Mouse (Mus musculus) liver, postnatal 0 days (tissue): Measurements from ENCODE around the gene Nup43. TPM values are rescaled to one million over a fixed set of nuclear protein-coding genes. Genes with fewer than 3 reads are reported as not detected.

ENCODE experiments used
- ATAC-seq: fragments of 200-750 bp; cut with Nextera tagmentation; 2 replicates; pipeline ENCODE4 v1.8.0; 2017; ENCODE audit warnings: mild to moderate bottlenecking, moderate library complexity
- DNase-seq: peaks from one replicate; pipeline ENCODE4 v3.0.0-alpha.2; 2016
- H3K27ac ChIP-seq: fragments of 300-500 bp; sonication (generic); 2 replicates; pipeline ENCODE4 v1.5.1; 2014; ENCODE audit warnings: antibody characterized with exemption, moderate library complexity, mild to moderate bottlenecking, low read depth
- H3K27me3 ChIP-seq: fragments of 300-500 bp; sonication (generic); 2 replicates; pipeline ENCODE4 v1.6.1; 2014; ENCODE audit warnings: low read length, control low read depth, mixed read lengths; ENCODE audit not compliant: insufficient read depth
- H3K36me3 ChIP-seq: fragments of 300-500 bp; sonication (generic); replicated peaks from 2 replicates; pipeline ENCODE4 v1.6.1; 2014; ENCODE audit warnings: mild to moderate bottlenecking, control low read depth, low read length, moderate library complexity, mixed read lengths; ENCODE audit not compliant: insufficient read depth
- H3K4me1 ChIP-seq: fragments of 300-500 bp; sonication (generic); 2 replicates; pipeline ENCODE4 v1.6.1; 2014; ENCODE audit warnings: antibody characterized with exemption, mild to moderate bottlenecking, control low read depth; ENCODE audit not compliant: insufficient read depth
- H3K4me2 ChIP-seq: fragments of 300-500 bp; sonication (generic); 2 replicates; pipeline ENCODE4 v1.6.1; 2014; ENCODE audit warnings: low read depth, mild to moderate bottlenecking, low read length, moderate library complexity, mixed read lengths
- H3K4me3 ChIP-seq: fragments of 300-500 bp; sonication (generic); 2 replicates; pipeline ENCODE4 v1.5.1; 2014; ENCODE audit warnings: low read depth, low read length
- H3K9ac ChIP-seq: fragments of 300-500 bp; sonication (generic); replicated peaks from 2 replicates; pipeline ENCODE4 v1.6.1; 2014; ENCODE audit warnings: mild to moderate bottlenecking, moderate library complexity
- H3K9me3 ChIP-seq: fragments of 300-500 bp; sonication (generic); 2 replicates; pipeline ENCODE4 v1.6.1; 2016; ENCODE audit warnings: mild to moderate bottlenecking, control low read depth, low read length, mixed read lengths
- CTCF ChIP-seq: sonication (generic); IDR thresholded peaks from 2 replicates; pipeline ENCODE4 v1.5.1; 2016; ENCODE audit warnings: antibody characterized with exemption, low read depth
- EP300 ChIP-seq: IDR thresholded peaks from 2 replicates; pipeline ENCODE4 v1.6.1; 2016; ENCODE audit warnings: antibody characterized with exemption, low read depth, mild to moderate bottlenecking
- WGBS: fragments of 180-500 bp; shearing (Covaris S2); extraction: QIAGEN DNeasy Blood & Tissue Kit; methylation state at CpG from one replicate; pipeline ENCODE4 v1.1.7; 2014; ENCODE audit not compliant: insufficient replicate concordance; 5-methylcytosine and 5-hydroxymethylcytosine counted together
- polyA plus RNA-seq: library from polyadenylated mRNA; unstranded; fragments of >200 nt; fragmentation: Nextera tagmentation; extraction: Ambion mirVana; gene quantifications from 2 replicates; pipeline ENCODE4 v1.2.1, GENCODE M21; 2015

Nup43 gene
- polyA plus RNA-seq, 1 experiment from 2014 or later: 13.7 TPM

DNA sequence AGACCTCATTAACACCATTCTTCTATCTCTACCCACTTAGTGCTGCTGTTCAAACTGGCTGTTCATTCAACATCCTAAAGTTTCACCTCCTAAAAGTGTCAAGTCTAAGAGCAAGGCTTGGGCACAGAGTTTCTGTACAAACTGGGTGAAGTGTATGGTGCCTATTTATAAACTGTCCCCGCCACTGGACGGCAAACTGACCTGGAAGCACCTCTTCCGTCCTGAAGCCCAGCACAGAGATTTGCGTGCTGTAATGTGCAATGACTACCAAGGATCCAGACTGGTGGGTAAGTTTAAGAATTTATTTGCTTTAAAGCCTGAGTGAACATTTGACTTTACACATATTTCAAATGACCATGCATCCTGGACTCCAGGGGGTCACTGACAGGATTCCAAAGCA lies 38.2 kb upstream of the Nup43 start:
- 80% methylated on average over 4 of the region's 4 CpGs for WGBS
- H3K27me3 ChIP-seq: no peaks in the 10 kb centered on the region
- H3K9ac ChIP-seq: no peak overlapping the region
- H3K4me1 ChIP-seq: no peaks in the 10 kb centered on the region
- no peak overlapping the region for H3K4me3 ChIP-seq
- no peak overlapping the region for H3K4me2 ChIP-seq
- H3K9me3 ChIP-seq: no peaks in the 10 kb centered on the region
- TF ChIP-seq CTCF: no peak
- no peak for TF ChIP-seq EP300
- ATAC-seq (no peak), DNase-seq (no peak)
- H3K36me3 ChIP-seq: peaks cover 25% of the 10 kb centered on the region
- H3K27ac ChIP-seq: no peak overlapping the region

DNA sequence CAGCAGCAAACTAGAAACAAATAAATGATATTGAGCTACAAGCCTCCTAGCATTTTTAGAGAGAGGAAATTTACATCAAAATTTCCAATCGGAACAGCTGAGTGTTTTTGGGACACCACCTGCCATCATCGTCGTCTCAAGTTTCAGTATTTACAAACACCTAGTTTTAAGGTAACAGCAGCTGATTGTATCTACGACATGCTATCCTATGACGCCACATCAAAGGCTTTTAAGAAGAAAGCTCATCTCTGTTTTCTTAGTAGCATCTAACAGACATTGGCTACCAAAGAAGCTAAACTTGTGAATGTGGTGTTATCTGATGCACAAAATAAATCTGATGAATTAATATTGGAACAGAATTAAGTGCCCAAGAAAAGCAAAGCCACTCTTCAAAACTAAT lies 37.0 kb upstream of the Nup43 start:
- Histone ChIP-seq H3K4me2 (no peak overlapping the region), H3K4me3 (no peak overlapping the region), H3K4me1 (no peaks in the 10 kb centered on the region), H3K9ac (no peak overlapping the region), H3K27me3 (no peaks in the 10 kb centered on the region), H3K27ac (no peak overlapping the region), H3K9me3 (no peaks in the 10 kb centered on the region), H3K36me3 (peaks cover 25% of the 10 kb centered on the region)
- TF ChIP-seq CTCF (no peak), EP300 (no peak)
- ATAC-seq (no peak), DNase-seq (no peak)
- 92% methylated on average over 5 of the region's 5 CpGs for WGBS

DNA sequence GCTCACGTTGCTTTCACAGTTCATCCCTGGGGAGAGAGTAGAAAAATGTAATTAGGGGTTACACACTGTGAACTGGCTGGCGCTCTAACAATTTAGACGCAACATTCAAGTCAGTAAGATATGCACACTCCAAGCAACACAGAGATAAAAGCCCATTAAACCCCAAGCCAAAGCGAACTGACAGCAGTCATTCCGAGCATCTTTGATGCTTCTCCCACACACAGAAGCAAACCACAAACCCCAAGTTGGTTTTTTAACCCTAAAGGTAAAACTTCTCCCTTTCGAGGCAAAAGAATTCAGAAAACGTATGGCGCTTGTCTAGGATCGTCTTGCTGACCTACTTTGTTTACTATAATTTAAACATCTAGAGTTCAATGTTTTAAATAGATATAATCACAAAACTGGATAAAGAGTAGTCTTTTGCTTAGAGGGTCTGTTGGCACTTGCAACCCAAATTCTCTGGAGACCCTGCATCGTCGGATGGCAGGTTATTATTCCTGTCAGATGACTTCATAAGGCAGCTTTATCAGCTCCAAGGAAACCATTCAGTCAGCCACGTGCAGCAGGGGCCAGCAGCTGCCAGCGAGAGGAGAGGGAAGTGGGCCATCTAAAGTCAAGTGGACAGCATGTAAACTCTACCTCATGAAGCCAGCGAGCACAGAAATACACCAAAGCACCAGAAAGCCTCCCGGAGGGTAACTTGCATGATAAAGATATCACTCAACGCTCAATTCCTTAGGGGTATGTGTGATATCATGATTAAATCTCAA lies 36.2 kb upstream of the Nup43 start:
- DNase-seq (no peak), ATAC-seq (no peak)
- no peak overlapping the region for H3K4me3 ChIP-seq
- H3K9ac ChIP-seq: no peak overlapping the region
- no peak for TF ChIP-seq CTCF
- TF ChIP-seq EP300: no peak
- H3K4me2 ChIP-seq: no peak overlapping the region
- H3K27ac ChIP-seq: no peak overlapping the region
- WGBS: 78% methylated on average over 16 of the region's 16 CpGs
- no peaks in the 10 kb centered on the region for H3K27me3 ChIP-seq
- H3K4me1 ChIP-seq: no peaks in the 10 kb centered on the region
- no peaks in the 10 kb centered on the region for H3K9me3 ChIP-seq
- H3K36me3 ChIP-seq: peaks cover 25% of the 10 kb centered on the region

DNA sequence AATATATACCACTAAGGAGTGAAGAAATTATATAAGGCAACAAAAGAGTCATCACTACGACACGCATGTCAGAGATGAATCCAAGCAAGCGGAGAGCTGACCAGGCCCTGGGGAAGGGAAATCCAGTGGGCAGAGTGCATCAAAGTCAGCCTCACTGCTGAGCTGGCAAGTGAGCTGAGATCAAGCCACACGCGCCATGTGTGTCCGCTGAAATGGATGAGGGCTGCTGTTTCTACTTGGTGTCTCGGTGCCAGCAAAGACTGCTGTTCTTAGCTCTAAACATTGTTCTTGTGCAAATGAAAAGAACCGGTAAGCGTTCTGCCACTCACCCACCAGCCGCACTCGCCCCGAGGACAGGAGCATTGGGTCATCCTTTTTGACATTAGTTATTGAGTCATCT lies 26.9 kb upstream of the Nup43 start:
- TF ChIP-seq CTCF: no peak
- TF ChIP-seq EP300: no peak
- H3K36me3 ChIP-seq: peaks cover 70% of the 10 kb centered on the region
- no peak overlapping the region for H3K4me2 ChIP-seq
- no peaks in the 10 kb centered on the region for H3K4me1 ChIP-seq
- H3K4me3 ChIP-seq: no peak overlapping the region
- 94% methylated on average over 12 of the region's 12 CpGs for WGBS
- H3K27ac ChIP-seq: no peak overlapping the region
- H3K27me3 ChIP-seq: no peaks in the 10 kb centered on the region
- H3K9ac ChIP-seq: no peak overlapping the region
- DNase-seq: no peak
- H3K9me3 ChIP-seq: no peaks in the 10 kb centered on the region
- ATAC-seq: no peak

DNA sequence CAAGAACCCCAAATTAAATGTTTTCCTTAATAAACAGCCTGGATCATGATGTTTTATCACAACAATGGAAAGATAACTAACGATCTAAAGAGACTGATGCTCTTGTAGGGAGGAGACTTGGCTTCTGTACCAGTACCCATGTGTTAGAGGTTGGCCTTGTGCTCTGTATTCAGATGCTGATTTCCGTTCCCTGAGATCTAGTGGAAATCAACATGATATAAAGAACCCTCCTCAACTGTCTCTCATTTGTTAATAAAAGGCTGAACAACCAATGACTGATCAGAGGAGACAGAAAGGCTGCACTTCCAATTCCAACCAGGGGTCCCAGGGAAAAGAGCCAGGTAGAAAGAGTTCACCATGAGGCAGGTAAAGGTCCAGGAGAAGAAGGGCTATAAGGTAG lies 21.4 kb upstream of the Nup43 start:
- Histone ChIP-seq H3K36me3 (peaks cover 63% of the 10 kb centered on the region), H3K27ac (no peak overlapping the region), H3K4me1 (no peaks in the 10 kb centered on the region), H3K27me3 (no peaks in the 10 kb centered on the region), H3K4me2 (no peak overlapping the region), H3K9ac (no peak overlapping the region), H3K4me3 (no peak overlapping the region), H3K9me3 (no peaks in the 10 kb centered on the region)
- DNase-seq (no peak), ATAC-seq (no peak)
- WGBS: 74% methylated on average over 2 of the region's 2 CpGs
- TF ChIP-seq EP300: no peak

DNA sequence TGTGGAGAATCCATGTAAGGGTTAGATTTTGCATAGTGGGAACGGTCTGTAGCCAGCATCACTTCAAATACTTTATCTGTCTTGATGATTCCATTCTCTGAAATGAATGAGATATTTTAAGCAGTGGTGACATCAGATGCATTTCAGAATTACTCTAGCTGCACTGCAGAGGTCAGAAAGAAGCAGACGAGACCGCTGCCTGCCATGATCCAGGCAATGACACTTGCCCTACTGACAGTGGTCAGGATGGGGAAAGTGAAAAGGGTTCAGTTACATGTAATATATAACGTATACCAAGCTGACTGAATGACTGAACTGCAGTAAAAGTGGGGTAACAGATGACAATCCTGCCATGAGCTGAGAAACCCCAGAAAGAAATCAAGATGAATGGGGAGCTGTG lies 18.2 kb upstream of the Nup43 start:
- Histone ChIP-seq H3K4me1 (no peaks in the 10 kb centered on the region), H3K36me3 (peaks cover 37% of the 10 kb centered on the region), H3K27ac (no peak overlapping the region), H3K4me2 (no peak overlapping the region), H3K9ac (no peak overlapping the region), H3K4me3 (no peak overlapping the region), H3K9me3 (no peaks in the 10 kb centered on the region), H3K27me3 (no peaks in the 10 kb centered on the region)
- TF ChIP-seq EP300: no peak
- no peak for TF ChIP-seq CTCF
- WGBS: 87% methylated on average over 4 of the region's 4 CpGs
- no peak for DNase-seq
- no peak for ATAC-seq
